Mouse (Mus musculus) hindbrain, embryonic 16.5 days (tissue): ENCODE results near the gene Gpam. TPM values are rescaled to one million over a fixed set of nuclear protein-coding genes. Genes with fewer than 3 reads are reported as not detected.

Experiments used
- ATAC-seq: fragments of 200-750 bp; cut with Nextera tagmentation; 2 replicates; pipeline ENCODE4 v1.8.0; 2017; ENCODE audit warnings: moderate TSS enrichment, moderate library complexity
- H3K27ac ChIP-seq: fragments of 300-500 bp; sonication (generic); 2 replicates; pipeline ENCODE4 v1.5.1; 2014; ENCODE audit warnings: low read depth, mild to moderate bottlenecking, control low read depth, low read length, moderate library complexity
- H3K27me3 ChIP-seq: fragments of 300-500 bp; sonication (generic); replicated peaks from 2 replicates; pipeline ENCODE4 v1.6.1; 2014; ENCODE audit warnings: low read length; ENCODE audit not compliant: control insufficient read depth, insufficient read depth
- H3K36me3 ChIP-seq: fragments of 300-500 bp; sonication (generic); 2 replicates; pipeline ENCODE4 v1.6.1; 2014; ENCODE audit warnings: mild to moderate bottlenecking, low read length, moderate library complexity, mixed read lengths; ENCODE audit not compliant: control insufficient read depth, insufficient read depth
- H3K4me1 ChIP-seq: fragments of 300-500 bp; sonication (generic); 2 replicates; pipeline ENCODE4 v1.6.1; 2014; ENCODE audit warnings: low read depth, low read length; ENCODE audit not compliant: control insufficient read depth, insufficient read depth
- H3K4me2 ChIP-seq: fragments of 300-500 bp; sonication (generic); 2 replicates; pipeline ENCODE4 v1.6.1; 2014; ENCODE audit warnings: mild to moderate bottlenecking, low read length, control low read depth, moderate library complexity
- H3K4me3 ChIP-seq: fragments of 300-500 bp; sonication (generic); 2 replicates; pipeline ENCODE4 v1.5.1; 2014; ENCODE audit warnings: mild to moderate bottlenecking, low read length, control low read depth, moderate library complexity
- H3K9ac ChIP-seq: fragments of 300-500 bp; sonication (generic); 2 replicates; pipeline ENCODE4 v1.6.1; 2014; ENCODE audit warnings: low read depth, mild to moderate bottlenecking, control low read depth, low read length, moderate library complexity
- H3K9me3 ChIP-seq: fragments of 300-500 bp; sonication (generic); 2 replicates; pipeline ENCODE4 v1.6.1; 2014; ENCODE audit warnings: mild to moderate bottlenecking, low read length, moderate library complexity; ENCODE audit not compliant: control insufficient read depth
- WGBS: fragments of 180-500 bp; shearing (Covaris S2); extraction: QIAGEN DNeasy Blood & Tissue Kit; methylation state at CpG from one replicate; pipeline ENCODE4 v1.1.7; 2014; 5-methylcytosine and 5-hydroxymethylcytosine counted together
- polyA plus RNA-seq: library from polyadenylated mRNA; unstranded; fragments of >200 nt; fragmentation: Nextera tagmentation; extraction: Ambion mirVana; gene quantifications from 2 replicates; pipeline ENCODE4 v1.2.1, GENCODE M21; 2015

Gpam gene
- polyA plus RNA-seq, 1 experiment from 2014 or later, result 20.4 TPM

DNA sequence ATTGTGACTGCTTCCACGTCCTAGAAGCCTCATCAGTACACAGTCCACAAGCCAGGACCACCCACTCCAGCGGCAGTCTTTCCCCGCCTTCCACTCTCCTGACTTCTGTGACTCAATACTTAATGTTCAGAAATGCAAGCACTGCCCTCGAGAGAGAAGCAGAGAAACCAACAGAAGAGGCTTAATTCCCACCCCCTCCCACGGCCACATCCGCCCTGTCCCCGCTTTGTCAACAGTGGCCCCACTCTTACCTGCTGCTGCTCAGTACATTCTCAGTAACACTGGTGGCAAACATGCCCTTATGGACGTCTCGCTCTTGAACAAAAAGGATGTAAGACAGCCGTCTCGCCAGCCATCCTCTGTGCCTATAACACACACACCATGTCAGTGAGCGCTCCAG lies 36.2 kb downstream of the Gpam start:
- Histone ChIP-seq H3K4me3 (no peak overlapping the region), H3K4me2 (no peak overlapping the region), H3K9ac (no peak overlapping the region), H3K9me3 (no peaks in the 10 kb centered on the region), H3K4me1 (no peaks in the 10 kb centered on the region; the same call in 1 of the 2 replicates), H3K27me3 (no peaks in the 10 kb centered on the region), H3K27ac (no peak overlapping the region), H3K36me3 (peaks cover 39% of the 10 kb centered on the region)
- 90% methylated on average over 12 of the region's 12 CpGs for WGBS
- ATAC-seq, result no peak

DNA sequence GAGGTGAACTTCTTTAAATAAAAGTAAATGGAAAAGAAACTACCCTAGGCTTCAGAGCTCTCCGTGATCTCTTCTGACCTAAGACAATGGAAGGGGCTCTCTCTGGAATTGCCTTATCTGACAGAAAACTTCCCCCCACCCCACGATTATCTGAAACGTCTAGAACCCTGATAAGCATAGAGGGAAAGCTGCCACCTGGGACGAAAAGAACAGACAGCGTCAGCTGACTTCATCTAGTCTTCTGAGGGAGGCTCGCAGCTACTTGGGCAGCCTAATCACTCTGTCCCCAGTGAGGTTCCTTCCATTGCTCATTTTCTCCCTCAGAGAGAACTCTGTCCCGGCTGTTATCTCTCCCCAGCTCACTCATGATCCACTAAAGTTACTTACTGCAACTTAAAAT lies 36.9 kb downstream of the Gpam start:
- 86% methylated on average over 7 of the region's 7 CpGs for WGBS
- H3K9ac ChIP-seq, result no peak overlapping the region
- H3K27me3 ChIP-seq, result no peaks in the 10 kb centered on the region
- H3K9me3 ChIP-seq, result no peaks in the 10 kb centered on the region
- H3K27ac ChIP-seq, result no peak overlapping the region
- no peak overlapping the region for H3K4me2 ChIP-seq
- H3K36me3 ChIP-seq, result peaks cover 42% of the 10 kb centered on the region
- H3K4me3 ChIP-seq, result no peak overlapping the region
- no peak for ATAC-seq
- no peaks in the 10 kb centered on the region for H3K4me1 ChIP-seq

DNA sequence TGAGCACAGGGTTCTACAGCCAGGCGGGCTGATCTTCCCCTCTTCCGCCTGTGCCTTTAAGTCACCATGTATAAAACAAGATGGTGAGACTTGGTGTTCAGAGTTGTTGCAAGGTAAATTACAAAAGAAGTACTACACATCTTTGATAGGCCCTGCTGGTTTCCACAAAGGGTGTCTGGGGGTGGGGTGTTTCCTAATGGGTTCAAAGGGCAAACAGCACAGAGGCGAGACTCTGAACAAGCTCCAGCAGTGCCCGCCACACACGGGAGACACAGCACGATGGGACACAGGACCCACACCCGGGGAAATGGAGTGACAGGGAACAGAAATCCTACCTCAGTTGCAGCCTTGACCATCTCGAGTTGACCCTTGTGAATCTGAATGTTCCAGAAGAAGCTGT lies 39.3 kb downstream of the Gpam start:
- no peaks in the 10 kb centered on the region for H3K9me3 ChIP-seq
- no peak overlapping the region for H3K4me3 ChIP-seq
- H3K27me3 ChIP-seq, result no peaks in the 10 kb centered on the region
- H3K9ac ChIP-seq, result no peak overlapping the region
- WGBS, result 85% methylated on average over 8 of the region's 8 CpGs
- peaks cover 55% of the 10 kb centered on the region for H3K36me3 ChIP-seq
- ATAC-seq, result no peak
- H3K4me1 ChIP-seq, result no peaks in the 10 kb centered on the region
- H3K27ac ChIP-seq, result no peak overlapping the region
- H3K4me2 ChIP-seq, result no peak overlapping the region

DNA sequence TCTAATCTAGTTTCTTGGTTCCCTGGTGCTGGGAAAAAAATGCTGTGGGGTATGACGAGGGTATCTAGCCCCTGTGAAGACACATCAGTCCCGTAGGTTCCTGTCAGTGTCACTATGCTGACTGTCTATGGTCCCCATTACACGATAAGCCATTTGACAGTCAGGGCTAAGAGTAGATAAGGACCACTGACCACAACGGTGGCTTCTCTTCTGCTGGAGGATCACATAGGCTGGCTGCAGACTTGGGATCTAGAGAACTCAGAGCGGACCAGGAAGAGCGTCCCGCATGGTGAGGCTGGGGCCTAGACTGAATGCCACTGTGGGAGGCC lies 41.2 kb downstream of the Gpam start:
- Histone ChIP-seq H3K4me1 (no peaks in the 10 kb centered on the region), H3K9ac (no peak overlapping the region), H3K27ac (no peak overlapping the region), H3K36me3 (peaks cover 61% of the 10 kb centered on the region), H3K9me3 (no peaks in the 10 kb centered on the region), H3K4me2 (no peak overlapping the region), H3K27me3 (no peaks in the 10 kb centered on the region), H3K4me3 (no peak overlapping the region)
- no peak for ATAC-seq
- 94% methylated on average over 7 of the region's 7 CpGs for WGBS

DNA sequence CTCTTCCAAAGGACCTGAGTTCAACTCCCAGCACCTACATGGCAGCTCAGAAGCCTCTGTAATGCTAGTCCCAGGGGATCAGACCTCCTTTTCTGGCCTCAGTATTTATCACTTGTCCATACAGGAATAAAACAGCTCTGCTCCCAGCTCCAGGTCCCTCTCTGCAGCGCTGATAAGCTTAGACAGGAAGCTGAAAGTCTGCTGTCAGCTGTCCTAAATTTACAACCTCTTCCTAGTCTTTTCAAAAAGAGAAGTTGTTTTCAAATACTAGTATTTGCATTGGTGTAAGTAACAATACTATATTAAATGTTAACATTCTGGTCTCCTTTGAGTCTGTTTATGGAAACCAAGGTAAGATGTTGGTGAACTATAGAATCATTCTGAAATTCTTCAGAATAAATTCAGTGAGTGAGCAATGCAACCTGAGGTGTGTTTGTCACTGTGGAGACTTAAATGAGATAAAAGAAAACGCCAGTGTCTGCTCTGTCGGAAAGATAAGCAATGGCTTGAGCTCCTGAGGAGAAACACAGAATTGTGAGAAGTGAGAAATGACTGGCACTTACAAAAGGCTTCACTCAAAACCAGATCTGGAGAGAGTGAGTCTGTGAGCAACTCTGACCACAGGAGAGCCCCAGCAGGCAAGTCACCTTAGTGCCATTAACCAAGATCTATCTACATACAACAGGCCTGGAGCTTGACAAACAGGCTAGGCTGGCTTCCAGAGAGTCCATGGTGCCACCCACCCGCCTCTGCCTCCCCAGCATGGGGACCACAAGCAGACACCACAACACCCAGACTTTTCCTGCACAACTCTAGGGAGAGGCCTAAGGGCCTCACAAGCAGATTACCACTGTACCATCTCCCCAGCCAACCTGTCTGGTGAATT lies 41.8 kb downstream of the Gpam start:
- Histone ChIP-seq H3K4me2 (no peak overlapping the region), H3K4me1 (no peaks in the 10 kb centered on the region), H3K36me3 (peaks cover 64% of the 10 kb centered on the region), H3K27ac (no peak overlapping the region), H3K9me3 (no peaks in the 10 kb centered on the region), H3K9ac (no peak overlapping the region), H3K4me3 (no peak overlapping the region), H3K27me3 (no peaks in the 10 kb centered on the region)
- 91% methylated on average over 4 of the region's 4 CpGs for WGBS
- ATAC-seq, result no peak

DNA sequence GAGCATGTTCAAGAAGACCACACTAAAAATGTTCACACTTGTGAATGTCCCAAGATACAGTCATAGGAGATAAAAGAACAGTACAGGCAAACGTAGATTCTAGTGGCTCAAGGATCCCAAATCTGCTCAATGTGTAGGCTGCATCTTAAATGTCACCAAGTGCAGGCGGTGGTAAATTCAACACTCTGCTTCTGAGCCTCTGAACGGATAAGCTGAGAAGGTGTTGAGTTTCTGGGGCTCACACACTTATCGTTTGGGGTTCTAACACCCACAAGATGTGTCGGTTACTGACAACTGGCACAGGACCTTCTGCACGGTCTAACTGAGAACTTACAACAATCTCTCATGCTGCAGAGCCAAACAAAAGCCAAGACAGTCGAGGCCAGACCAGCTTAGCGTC lies 50.2 kb downstream of the Gpam start:
- 60% methylated on average over 8 of the region's 8 CpGs for WGBS
- Histone ChIP-seq H3K9ac (no peak overlapping the region), H3K27ac (no peak overlapping the region), H3K9me3 (no peaks in the 10 kb centered on the region), H3K4me1 (no peaks in the 10 kb centered on the region), H3K4me3 (no peak overlapping the region), H3K27me3 (no peaks in the 10 kb centered on the region), H3K4me2 (no peak overlapping the region), H3K36me3 (peaks cover 51% of the 10 kb centered on the region)
- no peak for ATAC-seq

DNA sequence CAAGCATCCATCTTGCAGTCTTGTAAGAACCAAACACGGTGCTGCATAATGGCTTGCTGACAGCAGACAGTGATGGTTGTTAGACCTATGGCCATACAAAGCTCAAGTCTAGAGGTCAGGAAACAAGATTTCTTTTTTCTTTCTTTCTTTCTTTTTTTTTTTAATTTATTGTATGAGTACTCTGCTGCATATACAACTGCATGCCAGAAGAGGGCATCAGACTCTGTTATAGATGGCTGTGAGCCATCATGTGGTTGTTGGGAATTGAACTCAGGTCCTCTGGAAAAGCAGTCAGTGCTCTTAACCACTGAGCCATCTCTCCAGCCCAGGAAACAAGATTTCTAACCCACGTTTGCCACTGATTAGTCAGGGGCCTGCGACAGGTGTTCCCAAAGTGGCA lies 54.0 kb downstream of the Gpam start:
- Histone ChIP-seq H3K27ac (no peak overlapping the region), H3K4me3 (no peak overlapping the region), H3K27me3 (no peaks in the 10 kb centered on the region), H3K4me1 (no peaks in the 10 kb centered on the region), H3K36me3 (peaks cover 39% of the 10 kb centered on the region), H3K9me3 (no peaks in the 10 kb centered on the region), H3K9ac (no peak overlapping the region), H3K4me2 (no peak overlapping the region)
- 88% methylated on average over 3 of the region's 3 CpGs for WGBS
- ATAC-seq, result no peak

DNA sequence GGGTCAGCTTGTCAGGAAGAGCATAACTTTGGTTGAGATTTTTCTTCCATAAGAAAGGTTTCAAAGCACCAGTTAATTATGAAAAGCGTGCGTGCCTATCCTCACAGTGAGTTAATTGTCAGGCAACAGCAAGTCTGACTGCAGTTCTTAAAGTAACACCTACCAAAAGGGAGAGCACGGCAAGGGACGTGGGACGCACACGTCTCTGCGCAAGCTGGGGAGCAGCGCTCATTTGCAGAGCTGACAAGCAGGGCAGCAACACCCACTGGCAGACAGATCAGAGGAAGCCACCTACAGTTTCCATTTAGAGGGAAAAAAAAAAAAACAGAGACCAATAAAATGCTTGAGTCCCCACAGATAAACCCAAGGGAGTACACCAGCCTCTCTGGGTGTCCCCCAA lies 58.0 kb downstream of the Gpam start:
- Histone ChIP-seq H3K9ac (no peak overlapping the region), H3K36me3 (peaks cover 20% of the 10 kb centered on the region), H3K9me3 (no peaks in the 10 kb centered on the region), H3K4me1 (no peaks in the 10 kb centered on the region), H3K27me3 (no peaks in the 10 kb centered on the region), H3K27ac (no peak overlapping the region), H3K4me3 (no peak overlapping the region), H3K4me2 (no peak overlapping the region)
- 90% methylated on average over 8 of the region's 8 CpGs for WGBS
- no peak for ATAC-seq

DNA sequence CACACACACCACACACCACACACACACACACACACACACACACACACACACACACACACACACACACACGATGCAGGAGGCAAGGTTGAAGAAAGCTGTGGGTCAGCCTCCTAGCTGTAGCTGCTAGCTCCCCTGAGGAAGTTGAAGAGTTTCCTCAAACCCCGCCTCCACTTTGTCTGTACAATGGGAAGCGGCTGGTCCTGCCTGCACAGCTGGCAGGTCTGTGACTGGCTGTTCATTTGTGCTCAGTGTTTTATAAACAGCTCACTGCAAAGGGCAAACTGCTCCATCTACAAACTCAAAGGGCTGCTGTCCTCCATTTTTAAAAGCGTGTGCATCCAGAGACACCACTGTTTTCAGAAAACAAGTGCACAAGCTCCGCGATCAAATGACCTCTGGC lies 63.8 kb downstream of the Gpam start:
- Histone ChIP-seq H3K9ac (no peak overlapping the region), H3K4me2 (no peak overlapping the region), H3K4me3 (no peak overlapping the region), H3K36me3 (no peaks in the 10 kb centered on the region; the same call in 1 of the 2 replicates), H3K27me3 (no peaks in the 10 kb centered on the region), H3K9me3 (no peaks in the 10 kb centered on the region), H3K27ac (no peak overlapping the region), H3K4me1 (peaks cover 7% of the 10 kb centered on the region)
- no peak for ATAC-seq
- WGBS, result 36% methylated on average over 6 of the region's 6 CpGs
